Mouse (Mus musculus): Measurements from ENCODE around the gene Gm45837.

Gm45837 gene

DNA sequence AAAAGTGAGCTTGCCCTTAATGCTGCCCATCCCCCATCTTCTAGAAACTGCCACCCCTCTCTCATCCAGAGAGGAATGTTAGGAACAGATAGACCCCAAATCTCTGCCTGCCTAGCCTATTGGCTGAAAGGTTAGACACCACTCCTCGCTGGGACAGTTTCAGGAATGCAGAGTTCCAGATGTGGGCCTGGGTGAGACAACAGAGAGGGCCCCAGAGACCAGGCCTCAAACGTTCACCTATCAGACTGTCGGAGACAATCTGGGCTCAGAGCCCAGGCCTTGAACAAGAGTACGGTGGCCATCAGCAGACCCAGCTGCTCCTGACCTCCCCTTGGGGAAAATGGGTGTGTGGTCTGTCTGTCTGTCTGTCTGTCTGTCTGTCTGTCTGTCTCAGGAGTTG lies 17.7 kb upstream of the Gm45837 start:
- DNase-seq = no peak

DNA sequence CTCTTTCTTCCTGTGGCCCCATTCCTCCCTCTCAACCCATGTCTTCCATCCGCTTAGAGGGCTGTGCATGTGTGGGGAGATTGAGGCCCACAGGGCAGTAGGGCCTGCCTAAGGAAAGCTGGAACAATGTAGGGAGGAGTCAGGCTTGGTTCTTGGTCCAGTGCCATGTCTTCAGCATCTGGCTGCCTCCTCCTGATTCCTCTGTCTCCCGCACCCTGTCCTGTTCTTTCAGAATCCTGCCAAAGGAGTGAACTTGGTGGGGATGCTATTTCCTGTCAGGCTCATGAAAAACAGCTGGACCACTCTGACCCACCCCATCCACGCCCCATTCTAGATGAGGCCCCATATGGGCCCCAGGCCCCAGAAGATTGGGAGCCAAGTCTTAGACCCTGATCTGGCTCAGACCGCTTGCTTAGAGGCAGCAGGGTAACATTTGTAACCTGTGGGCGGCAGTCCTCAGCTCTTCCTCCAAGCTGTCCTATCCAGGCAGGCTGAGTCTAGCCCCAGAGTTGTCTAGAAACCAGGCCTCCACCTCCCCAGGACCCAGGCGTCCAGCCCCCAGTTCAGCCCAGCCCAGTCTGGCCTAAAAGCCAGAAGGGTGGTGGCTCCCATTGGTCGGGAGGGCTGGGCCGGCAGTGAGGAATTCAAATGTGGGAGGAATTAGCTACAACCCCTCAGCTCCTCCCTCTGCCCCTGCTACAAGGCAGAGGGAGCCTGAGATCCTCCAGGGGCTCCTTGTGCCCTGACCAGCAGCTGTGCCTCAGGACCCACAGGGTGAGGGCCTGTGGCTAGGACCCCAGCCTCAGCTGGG lies 16.8 kb upstream of the Gm45837 start:
- no peak for DNase-seq

DNA sequence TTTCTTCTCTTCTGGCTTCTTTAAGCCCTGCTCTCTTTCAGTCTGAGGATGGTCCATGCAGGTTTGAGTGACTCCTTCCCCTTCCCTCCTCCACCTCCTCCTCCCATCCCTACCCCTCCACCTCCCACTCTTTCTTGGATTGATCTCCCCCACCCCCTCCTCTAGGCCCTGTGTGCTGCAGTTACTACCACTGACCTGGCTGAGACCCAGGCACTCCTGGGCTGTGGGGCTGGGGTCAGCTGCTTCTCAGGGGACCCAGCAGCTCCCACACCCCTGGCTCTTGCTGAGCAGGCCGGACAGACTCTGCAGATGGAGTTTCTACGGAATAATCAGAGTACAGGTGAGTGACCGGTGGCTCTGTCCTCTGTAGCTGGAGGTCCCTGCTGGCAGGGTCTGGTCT lies 16.1 kb upstream of the Gm45837 start:
- no peak for DNase-seq

DNA sequence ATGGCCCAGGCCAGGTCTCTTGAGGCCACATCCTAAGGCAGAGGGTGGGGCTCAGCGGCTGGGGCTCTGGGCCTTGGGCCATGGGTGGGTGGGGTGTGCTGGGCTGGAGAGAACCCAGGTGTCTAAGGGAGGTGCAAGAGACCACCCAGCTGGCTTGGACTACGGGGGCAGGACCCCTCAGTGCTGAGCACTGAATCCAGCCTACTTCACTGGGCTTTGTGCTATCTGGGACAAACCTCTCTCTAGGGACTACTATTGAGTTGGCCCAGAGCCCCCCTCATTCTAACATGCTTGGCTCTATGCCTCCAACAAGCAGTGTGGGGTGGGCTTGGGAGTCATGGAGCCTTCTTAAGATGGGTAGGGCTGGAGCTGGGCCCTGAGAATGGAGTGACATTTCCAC lies 15.2 kb upstream of the Gm45837 start:
- DNase-seq = no peak

DNA sequence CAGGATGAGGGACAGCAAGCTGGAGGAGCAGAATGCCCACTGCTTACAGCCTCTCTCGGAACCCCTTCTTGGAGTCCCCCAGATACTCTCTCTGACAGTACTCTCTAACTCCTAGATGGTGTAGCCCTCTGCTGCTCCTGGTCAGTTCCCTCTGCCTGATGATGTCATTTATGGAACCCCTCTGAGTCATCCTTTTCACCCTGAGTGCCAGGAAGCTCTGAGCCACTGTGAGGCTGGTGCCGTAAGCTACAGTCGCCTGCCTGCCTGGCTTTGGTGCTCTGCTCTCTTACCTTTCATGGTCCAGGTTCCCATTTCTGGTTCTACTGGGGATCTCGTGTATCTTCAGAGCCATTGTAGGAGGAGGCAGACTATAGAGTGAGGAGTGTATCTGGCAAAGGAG lies 13.5 kb upstream of the Gm45837 start:
- DNase-seq = no peak

DNA sequence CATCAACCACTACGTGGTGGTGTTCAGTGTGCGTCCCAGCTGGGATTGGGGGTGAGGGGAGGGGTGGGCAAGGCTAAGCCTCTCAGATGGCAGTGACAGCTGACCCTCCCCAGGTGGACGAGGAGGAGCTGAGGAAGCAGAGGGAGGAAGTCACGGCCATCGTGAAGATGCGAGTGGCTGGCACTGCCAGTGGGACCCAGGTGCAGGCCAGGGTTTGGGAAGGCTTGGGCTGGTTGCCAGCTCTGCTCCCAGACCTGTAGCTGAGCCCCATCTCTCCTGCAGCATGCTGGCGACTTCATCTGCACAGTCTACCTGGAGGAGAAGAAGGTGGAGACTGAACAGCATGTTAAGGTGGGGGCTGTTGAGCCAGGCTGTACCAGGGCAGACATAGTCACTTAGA lies 9.2 kb upstream of the Gm45837 start:
- DNase-seq = no peak

DNA sequence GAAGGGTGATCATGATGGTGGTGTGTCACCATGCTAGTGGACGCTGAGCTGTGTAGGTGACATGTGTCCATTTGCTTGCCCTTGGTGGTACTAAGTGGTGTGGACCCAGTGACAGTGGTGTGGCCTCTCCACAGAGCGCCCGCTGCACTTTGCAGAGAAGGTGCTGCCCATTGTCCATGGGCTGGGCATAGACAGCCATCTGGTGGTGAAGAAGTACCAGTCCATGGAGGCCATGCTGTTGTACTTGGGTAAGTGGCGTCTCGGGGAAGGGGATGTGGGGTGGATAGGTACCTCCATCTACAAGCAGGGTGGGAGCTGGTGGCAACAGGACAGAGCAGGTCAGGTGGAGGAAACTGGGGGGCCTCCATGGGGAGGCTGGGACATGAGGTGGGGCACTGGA lies 6.9 kb upstream of the Gm45837 start:
- DNase-seq = no peak

DNA sequence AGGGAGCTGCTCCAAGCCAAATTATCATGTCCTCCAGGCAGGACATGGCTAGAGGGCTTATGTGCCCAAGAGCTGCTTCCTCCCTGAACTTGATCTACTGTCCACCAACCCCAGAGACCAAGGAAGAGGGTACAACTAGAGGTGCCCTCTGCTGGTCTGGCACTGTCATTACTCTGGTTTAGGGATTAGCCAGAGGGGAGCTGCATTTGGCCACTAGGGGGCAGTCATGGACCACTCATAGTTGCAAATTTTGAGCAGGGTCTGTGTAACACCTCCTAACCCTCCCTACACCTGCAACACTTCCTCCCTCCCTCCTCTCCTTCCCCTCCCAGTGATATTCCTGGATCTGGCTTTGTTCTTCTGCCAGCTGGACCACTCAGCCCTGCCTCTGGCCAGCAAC lies 2.1 kb downstream of the Gm45837 start:
- peak; percentile 92 for DNase-seq

DNA sequence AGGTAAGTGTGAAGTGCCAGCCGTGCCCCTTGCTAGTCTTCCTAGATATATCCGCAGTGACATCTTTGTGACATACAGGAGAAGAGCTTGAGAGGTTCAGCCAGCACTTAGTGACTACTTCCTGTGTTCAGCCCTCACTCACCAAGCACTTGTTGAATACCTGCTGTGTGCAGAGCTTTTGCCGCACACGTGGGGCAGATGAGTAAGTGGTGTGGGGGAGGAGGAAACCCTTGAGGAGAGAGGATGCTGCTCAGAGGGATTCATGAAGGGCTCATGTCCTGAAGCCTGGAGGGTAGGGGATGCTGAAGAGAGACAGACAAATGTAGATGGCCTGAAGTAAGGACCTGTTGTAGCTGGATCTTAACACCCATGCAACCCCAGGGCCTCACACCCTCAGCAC lies 3.5 kb downstream of the Gm45837 start:
- no peak for DNase-seq

DNA sequence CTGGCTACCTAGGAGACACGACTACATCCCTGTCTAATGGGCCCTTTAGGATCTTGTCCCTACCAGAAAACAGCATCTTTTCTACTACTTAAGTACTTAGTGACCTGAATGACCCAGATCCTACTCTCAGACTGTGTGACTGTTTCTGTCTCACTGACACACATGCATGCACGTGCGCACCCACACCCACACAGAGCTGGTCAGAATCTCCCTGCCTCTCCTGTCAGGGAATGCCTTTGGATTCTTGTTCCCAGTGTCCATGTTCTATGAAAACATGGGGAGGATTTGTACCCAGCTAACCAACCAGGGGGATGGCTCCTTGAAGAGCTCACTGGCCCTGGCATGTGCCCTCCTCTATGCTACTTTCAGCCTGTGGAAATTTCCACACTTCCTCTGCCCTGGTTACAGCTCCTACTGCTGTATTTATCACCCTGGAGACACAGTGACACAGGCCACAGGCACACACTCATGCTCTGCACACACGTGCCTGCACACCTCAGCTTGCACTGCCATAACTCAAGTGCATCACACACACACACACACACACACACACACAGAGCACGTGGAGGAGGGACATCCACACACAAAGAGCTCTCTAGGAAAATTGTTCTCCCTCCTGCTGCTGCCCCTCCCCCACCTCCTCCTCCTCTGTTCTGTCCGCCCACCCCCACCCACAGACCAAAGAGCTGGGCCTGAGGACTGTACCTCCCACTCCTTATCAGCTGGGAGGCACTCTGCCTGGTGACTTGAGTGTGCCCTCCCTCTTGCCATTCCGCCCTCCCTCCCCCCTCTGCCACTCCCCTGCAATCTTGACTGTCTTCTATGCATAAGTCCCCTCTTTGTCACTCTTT lies 4.2 kb downstream of the Gm45837 start:
- DNase-seq = peak; percentile 61

DNA sequence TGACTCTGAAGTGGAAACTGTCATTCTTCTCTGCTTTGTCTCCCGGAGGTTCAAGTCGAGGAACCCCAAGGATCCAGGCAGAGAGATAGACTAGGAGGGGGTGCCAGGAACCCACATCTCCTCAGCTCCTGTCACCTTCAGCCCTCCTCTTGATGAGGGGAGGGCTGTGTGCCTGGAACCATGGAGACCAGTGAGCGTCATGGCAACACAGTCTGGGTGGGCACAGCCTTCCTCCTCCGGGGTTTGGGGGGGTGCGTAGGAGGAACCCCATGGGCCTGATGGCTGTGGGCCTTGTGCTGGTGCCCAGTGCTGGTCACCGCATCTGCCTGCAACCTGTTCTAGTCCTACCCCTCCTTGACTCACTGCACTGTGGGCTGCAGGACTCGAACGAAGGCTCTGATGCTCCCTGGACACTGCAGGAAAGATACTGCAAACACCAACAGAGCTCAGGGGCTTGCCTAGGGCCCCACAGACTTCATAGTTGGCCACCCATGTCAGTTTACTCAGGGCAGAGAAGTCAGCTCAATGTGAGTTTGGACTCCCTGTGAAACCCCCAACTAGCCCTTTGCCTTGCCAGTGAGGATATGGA lies 4.9 kb downstream of the Gm45837 start:
- DNase-seq = no peak

DNA sequence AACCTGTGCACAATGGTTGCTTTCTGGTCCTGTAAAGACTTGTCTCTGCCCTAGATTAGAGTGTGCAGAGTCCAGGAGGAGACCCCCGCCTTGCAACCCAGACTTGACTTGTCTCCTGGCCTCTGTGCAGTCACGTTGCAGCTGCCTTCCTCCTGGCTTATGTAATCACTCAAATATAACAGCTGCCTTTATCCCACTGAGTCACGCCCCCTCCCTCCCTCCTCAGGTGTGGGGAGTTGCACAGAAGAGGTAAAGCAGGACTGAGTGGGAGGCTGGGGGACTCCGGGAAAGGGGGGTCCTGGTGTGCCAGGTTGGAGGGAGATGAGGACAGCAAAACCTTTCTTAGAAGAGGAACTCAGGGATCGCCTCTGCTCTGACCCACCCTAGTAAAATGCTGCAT lies 5.7 kb downstream of the Gm45837 start:
- no peak for DNase-seq

DNA sequence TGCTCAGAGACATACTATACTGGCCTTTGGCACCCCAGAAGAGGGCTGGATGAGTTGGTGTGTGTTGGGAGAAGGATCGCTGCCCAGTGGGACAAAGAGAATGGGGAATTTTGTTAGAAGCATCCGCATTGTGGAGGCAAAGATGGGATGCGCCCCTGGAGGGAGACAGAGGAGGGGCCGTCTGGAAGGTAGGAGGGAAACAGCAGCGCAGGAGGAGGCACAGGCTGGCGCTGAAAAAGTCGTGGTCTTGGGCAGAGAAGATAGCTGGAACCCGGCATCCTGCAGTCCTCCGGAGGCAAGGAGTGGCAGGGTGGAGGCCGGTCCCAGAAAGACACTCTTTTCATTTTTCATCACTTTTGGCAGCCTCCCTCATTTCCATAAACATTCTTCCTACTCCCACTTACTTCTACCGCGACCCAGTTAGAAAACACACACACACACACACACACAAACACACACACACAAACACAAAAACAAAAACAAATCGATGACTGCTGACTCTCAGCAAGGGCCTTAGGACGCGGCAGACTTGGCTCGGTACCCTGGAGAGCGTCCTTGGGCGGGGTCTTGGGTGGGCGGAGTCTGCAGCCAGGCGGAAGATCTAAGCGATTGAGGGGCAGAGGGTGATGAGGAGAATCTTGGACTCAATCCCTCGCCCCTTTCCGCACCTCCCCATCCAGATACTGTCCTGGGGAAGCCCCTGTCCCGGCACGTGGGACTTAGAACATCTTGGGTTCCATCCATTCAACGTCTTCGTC lies 8.5 kb downstream of the Gm45837 start:
- no peak for DNase-seq

DNA sequence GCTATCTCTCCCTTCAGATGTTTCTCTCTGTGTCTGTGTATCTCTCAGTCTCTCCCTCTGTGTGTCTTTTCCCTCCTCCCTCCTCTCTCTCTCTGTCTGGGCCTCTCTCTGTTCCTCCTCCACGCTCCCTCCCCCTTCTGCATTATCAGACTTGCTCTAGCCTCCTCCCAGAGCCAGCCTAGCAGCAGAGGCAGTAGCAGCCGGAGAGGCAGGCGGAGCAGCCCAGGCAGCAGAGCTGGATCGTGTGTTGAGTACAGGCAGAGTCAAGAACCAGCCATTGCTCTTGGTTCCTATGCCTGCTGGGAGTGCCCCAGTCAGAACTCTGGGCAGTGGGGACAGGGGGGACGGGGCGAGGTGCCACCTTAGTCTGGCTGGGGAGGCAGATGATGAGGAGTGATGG lies 10.8 kb downstream of the Gm45837 start, which contains the start of gene Pde2a:
Gene Pde2a (plus strand): TSS at position 163 of the 400 bp plus-strand sequence.
- DNase-seq = peak; percentile 75

DNA sequence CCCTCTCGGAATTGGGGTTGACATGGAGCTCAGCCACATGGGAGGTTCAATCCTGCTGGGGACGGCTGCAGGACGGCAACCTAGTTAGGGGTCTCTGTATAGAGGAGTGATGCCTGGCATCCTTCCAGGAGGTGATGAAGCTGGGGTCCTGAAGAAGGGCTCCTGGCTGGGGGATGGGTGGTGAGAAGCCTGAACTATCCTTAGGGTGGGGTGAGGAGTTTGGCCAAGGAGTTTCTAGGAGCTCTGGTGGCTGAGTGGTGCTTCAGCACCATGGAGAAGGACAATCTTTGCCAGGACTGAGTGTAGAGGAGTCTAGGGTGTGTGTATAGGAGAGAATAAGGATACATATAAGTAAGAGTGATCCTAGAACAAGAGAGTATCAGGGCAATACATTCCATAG lies 11.4 kb downstream of the Gm45837 start:
- DNase-seq = no peak

DNA sequence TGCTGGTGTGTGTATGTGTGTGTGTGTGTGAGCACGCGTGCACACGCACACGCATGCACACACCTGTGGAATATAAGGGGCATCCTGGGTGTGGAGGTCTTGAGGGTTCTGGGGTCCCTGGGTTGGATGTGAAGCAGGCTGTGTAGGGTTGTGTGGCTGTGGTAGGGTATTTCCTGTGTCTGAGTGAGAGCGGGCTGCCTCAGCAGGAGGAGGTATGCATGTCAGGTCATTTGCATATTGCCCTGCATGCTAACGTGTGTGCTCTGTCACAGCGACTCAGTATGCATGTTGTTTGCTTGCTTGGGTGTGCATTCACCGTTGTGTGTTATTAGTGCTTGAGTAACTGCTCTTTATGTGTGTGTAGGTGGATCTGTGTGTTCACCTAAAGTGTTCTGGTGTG lies 12.0 kb downstream of the Gm45837 start:
- DNase-seq = no peak

DNA sequence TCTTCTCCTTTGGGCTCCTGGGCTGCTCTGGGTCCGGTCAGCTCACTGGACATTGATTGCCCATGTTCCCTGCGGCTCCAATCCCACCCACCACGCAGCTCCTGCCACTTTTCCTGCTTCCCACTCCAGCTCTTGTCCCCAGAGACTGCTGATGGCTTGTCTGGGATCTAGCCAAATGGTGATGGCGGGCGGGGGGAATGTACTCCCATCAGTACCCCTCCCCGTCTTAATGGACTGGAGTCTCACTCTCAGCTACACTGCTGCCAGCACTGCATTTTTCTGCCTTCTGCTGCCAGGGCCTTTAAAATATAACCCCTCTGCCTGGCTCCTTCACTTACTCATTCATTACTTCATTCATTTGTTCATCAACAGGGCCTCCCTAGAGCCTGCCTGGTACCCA lies 13.3 kb downstream of the Gm45837 start:
- no peak for DNase-seq

DNA sequence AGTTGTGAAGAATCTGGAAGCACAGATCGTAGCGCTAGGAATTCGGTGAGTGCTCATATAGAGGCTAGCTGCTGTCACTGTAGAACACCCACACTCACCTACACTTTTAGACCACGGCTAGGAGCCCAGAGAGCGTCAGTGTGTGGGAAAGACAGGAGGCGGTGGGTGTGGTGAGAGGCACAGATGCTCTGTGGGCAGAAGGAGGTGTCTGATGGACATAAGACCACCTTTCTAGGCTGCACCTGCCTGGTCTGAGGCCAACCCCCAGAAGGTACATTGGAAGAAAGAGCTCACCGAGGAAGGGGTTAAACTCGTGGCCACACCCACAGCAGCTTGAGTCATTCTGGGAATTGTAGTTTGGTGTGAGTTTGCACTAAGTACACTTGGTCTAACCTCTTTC lies 16.0 kb downstream of the Gm45837 start:
- DNase-seq = no peak

DNA sequence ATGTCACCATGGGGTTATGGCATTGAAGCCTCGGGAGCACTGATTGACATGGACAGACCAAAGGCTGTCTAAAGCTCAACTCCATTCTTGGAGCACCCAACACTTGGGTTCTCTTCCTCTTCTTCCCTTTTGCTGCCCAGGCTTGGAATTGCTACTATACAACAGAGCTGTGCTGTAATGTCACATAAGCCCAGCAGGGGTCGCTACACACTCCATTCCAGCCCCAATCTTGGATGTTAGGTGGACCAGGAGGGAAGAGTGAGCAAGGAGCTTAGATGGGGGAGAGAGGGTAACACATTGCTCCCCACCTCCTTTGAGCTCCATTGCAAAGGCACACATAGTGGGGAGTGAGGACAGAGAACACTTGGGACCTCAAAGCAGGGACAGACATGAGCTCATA lies 17.1 kb downstream of the Gm45837 start:
- peak; percentile 65 for DNase-seq

DNA sequence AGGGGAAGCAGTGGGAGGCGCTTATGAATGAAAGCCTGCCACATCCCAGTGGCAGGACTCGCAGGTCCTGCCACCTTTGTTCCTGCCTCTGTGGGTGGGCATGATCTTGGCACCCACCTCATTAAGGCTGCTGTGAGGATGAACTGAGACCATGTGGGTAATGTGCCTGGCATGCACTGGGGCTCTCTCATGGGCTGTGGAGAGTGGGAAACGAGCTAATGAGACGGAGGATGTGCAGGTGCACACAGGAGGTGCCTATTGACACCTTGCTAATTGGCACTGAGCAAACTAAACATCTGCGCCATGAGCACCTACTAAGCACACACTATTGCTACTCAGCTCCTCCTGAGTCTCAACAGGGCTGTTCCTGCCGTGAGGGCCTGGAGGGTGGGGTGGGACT lies 24.4 kb downstream of the Gm45837 start:
- no peak for DNase-seq

DNA sequence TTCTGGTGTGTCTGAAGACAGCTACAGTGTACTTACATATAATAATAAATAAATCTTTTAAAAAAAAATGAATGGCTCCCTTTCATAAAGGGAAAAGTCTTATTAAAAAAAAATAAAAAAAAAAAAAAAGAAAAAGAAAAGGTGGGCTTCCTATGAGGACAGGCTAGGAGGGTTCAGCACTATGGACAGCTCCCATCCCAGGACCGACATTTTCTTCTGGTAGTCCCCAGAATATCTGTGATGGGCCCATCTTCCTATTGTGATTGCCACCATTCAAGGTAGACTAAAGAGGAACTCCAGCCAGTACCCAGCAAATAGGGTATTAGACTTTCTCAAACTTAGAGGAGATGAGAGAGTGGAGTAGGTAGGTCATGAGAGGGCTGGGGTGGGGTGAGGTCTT lies 27.2 kb downstream of the Gm45837 start:
- DNase-seq = no peak

DNA sequence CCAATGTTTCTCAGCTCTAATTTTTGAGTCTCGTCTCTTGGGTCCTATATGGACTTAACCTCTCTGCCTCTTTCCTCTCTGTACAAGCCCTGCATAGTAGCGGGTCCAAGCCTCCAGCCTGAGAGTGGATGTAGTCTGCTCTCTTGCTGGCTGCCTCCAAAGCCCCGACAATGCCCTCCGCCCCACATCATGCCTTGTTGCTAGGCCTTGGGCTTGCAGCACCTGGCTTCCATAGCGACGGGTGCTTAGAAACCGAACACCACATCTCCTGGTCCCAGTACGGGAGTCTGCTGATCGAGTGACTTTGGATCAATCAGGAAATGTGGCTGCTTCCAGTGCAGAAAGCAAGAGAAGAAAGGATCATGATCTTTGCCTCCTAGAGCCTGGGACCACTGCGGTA lies 32.4 kb downstream of the Gm45837 start:
- DNase-seq = no peak

DNA sequence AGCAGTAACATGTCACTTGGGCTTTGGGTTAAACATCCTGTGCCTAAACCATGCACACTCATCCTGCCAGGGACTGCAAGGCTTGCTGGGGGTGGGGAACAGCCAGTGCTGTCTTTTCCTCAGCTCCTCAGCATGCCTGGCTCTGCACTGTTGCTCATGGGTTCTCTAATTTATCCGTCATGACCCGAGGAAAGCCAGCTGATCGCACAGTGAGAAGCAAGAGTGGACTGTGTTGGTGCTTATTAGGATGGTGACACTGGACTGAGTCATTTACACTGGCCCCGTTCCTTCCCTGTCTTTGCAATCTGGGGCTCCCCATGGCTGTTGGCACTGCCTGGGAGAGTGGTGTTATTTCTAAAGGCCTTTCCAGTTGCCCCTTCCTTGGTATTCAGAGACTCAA lies 33.5 kb downstream of the Gm45837 start:
- no peak for DNase-seq

Measured in right cerebral cortex, postnatal 14 days (tissue).